Mouse (Mus musculus): ENCODE data around the gene Klk1b22. TPM values are rescaled to one million over a fixed set of nuclear protein-coding genes. Genes with fewer than 3 reads are reported as not detected.
"Not testable (repeated sequence)": the region's sequence is repeated elsewhere in the genome, so short reads cannot be mapped to it uniquely, and the experiment has no call there.

Gene Klk1b22
- not detected in 2 replicates for total RNA-seq (2017)

- no peak for ATAC-seq (ENCODE audit: extremely low read depth, insufficient number of reproducible peaks, low FRiP score, poor library complexity, severe bottlenecking)
Measured at GRCm38 (mm10) chr7:44112373-44112772, at the start of gene Klk1b22. TSS of gene Klk1b22 (plus strand) at chr7:44112673.

- ATAC-seq (ENCODE audit: extremely low read depth, insufficient number of reproducible peaks, low FRiP score, poor library complexity, severe bottlenecking) = no peak
Measured at GRCm38 (mm10) chr7:44072117-44072516, 40.4 kb upstream of the Klk1b22 start.

- ATAC-seq (ENCODE audit: extremely low read depth, insufficient number of reproducible peaks, low FRiP score, poor library complexity, severe bottlenecking) = no peak
Measured at GRCm38 (mm10) chr7:44077703-44078102, 34.8 kb upstream of the Klk1b22 start.

- ATAC-seq (ENCODE audit: extremely low read depth, insufficient number of reproducible peaks, low FRiP score, poor library complexity, severe bottlenecking) = no peak
Measured at GRCm38 (mm10) chr7:44096111-44096510, 16.4 kb upstream of the Klk1b22 start.

- not testable (repeated sequence) for ATAC-seq (ENCODE audit: extremely low read depth, insufficient number of reproducible peaks, low FRiP score, poor library complexity, severe bottlenecking)
Measured at GRCm38 (mm10) chr7:44102028-44102427, 10.4 kb upstream of the Klk1b22 start, which contains the start of gene Klk1b21. TSS of gene Klk1b21 (plus strand) at chr7:44102328.

GRCm38 (mm10) chr7:44123445-44123844 is 11.0 kb downstream of the Klk1b22 start:
- no peak for ATAC-seq (ENCODE audit: extremely low read depth, insufficient number of reproducible peaks, low FRiP score, poor library complexity, severe bottlenecking)

- no peak for ATAC-seq (ENCODE audit: extremely low read depth, insufficient number of reproducible peaks, low FRiP score, poor library complexity, severe bottlenecking)
Measured at GRCm38 (mm10) chr7:44136467-44136866, 24.0 kb downstream of the Klk1b22 start, which contains the start of gene Klk1b16. TSS of gene Klk1b16 (plus strand) at chr7:44136767.

Other genes starting within 250 kb of the Klk1b22 start
- not detected in 2 replicates for gene Klk4, start 231.5 kb upstream of the Klk1b22 start, total RNA-seq (2017)
- gene Klk15, start 178.9 kb upstream of the Klk1b22 start, total RNA-seq (2017) = not detected in 2 replicates
- gene Klk1b8, start 162.0 kb upstream of the Klk1b22 start, total RNA-seq (2017) = not detected in 2 replicates
- not detected in 2 replicates for gene Klk1b1, start 145.9 kb upstream of the Klk1b22 start, total RNA-seq (2017)
- not detected in 2 replicates for gene Klk1b9, start 136.6 kb upstream of the Klk1b22 start, total RNA-seq (2017)
- not detected in 2 replicates for gene Klk1b11, start 116.8 kb upstream of the Klk1b22 start, total RNA-seq (2017)
- gene Klk1b26, start 100.5 kb upstream of the Klk1b22 start, total RNA-seq (2017) = not detected in 2 replicates
- not detected in 2 replicates for gene Klk1b27, start 60.4 kb upstream of the Klk1b22 start, total RNA-seq (2017)
- not detected in 2 replicates for gene Klk1b21, start 10.3 kb upstream of the Klk1b22 start, total RNA-seq (2017)
- not detected in 2 replicates for gene Klk1b16, start 24.1 kb downstream of the Klk1b22 start, total RNA-seq (2017)
- not detected in 2 replicates for gene Klk1b24, start 75.6 kb downstream of the Klk1b22 start, total RNA-seq (2017)
- gene Klk1b3, start 85.5 kb downstream of the Klk1b22 start, total RNA-seq (2017) = not detected in 2 replicates
- not detected in 2 replicates for gene Klk1b4, start 94.8 kb downstream of the Klk1b22 start, total RNA-seq (2017)
- not detected in 2 replicates for gene Klk1b5, start 103.3 kb downstream of the Klk1b22 start, total RNA-seq (2017)
- not detected in 2 replicates for gene Klk1, start 112.7 kb downstream of the Klk1b22 start, total RNA-seq (2017)
- gene Gm36864, start 123.5 kb downstream of the Klk1b22 start, total RNA-seq (2017) = not detected in 2 replicates
- gene 1700028J19Rik, start 134.0 kb downstream of the Klk1b22 start, total RNA-seq (2017) = 1.4 TPM in 1 of 2 replicates, not detected in the other
- gene 2410002F23Rik, start 134.0 kb downstream of the Klk1b22 start, total RNA-seq (2017) = 55.9 and 59.7 TPM in 2 replicates
- gene Acp4, start 144.7 kb downstream of the Klk1b22 start, total RNA-seq (2017) = not detected in 2 replicates
- gene Gm15517, start 148.8 kb downstream of the Klk1b22 start, total RNA-seq (2017) = not detected in 2 replicates
- 3.3 and 4.3 TPM in 2 replicates for gene Clec11a, start 194.2 kb downstream of the Klk1b22 start, total RNA-seq (2017)
- gene Shank1, start 197.6 kb downstream of the Klk1b22 start, total RNA-seq (2017) = 2.1 and 5.9 TPM in 2 replicates